Mouse (Mus musculus) liver, postnatal 0 days (tissue): ENCODE results near the gene Zfp366.

Experiments
- CTCF ChIP-seq: sonication (generic); IDR thresholded peaks from 2 replicates; pipeline ENCODE4 v1.5.1; 2016; ENCODE audit warnings: antibody characterized with exemption, low read depth
- EP300 ChIP-seq: IDR thresholded peaks from 2 replicates; pipeline ENCODE4 v1.6.1; 2016; ENCODE audit warnings: antibody characterized with exemption, low read depth, mild to moderate bottlenecking

- TF ChIP-seq EP300 = no peak
- TF ChIP-seq CTCF = no peak
These were observed 94.7 kb downstream of the Zfp366 start for GRCm38 (mm10) chr13:99279351-99279750.
